Mouse (Mus musculus) lung, postnatal 0 days (tissue): Measurements from ENCODE around the gene Mettl8.
A peak's percentile ranks its signal among the peaks of the same experiment; 100 is the strongest.

Source experiments
- CTCF ChIP-seq: IDR thresholded peaks from 2 replicates; pipeline ENCODE4 v1.5.1; 2016; ENCODE audit warnings: antibody characterized with exemption, mild to moderate bottlenecking
- EP300 ChIP-seq: IDR thresholded peaks from 2 replicates; pipeline ENCODE4 v1.6.1; 2016; ENCODE audit warnings: antibody characterized with exemption, mild to moderate bottlenecking, control low read depth

GRCm38 (mm10) chr2:71037447-71037846, 17.9 kb downstream of the Mettl8 start:
- TF ChIP-seq CTCF (no peak), EP300 (peak; percentile 78)
